Mouse (Mus musculus) heart, embryonic 12.5 days (tissue): ENCODE data around the gene Rnf227. TPM values are rescaled to one million over a fixed set of nuclear protein-coding genes. Genes with fewer than 3 reads are reported as not detected.
A peak's percentile ranks its signal among the peaks of the same experiment; 100 is the strongest.

Experiments
- ATAC-seq: fragments of 200-750 bp; cut with Nextera tagmentation; 2 replicates; pipeline ENCODE4 v1.8.0; 2017; ENCODE audit warnings: moderate TSS enrichment, moderate library complexity; ENCODE audit not compliant: insufficient number of reproducible peaks, low FRiP score
- H3K27ac ChIP-seq: fragments of 300-500 bp; sonication (generic); 2 replicates; pipeline ENCODE4 v1.5.1; 2016; ENCODE audit warnings: mild to moderate bottlenecking, moderate library complexity; ENCODE audit not compliant: poor library complexity, severe bottlenecking
- H3K27me3 ChIP-seq: fragments of 300-500 bp; sonication (generic); replicated peaks from 2 replicates; pipeline ENCODE4 v1.6.1; 2016; ENCODE audit warnings: mild to moderate bottlenecking, moderate library complexity
- H3K36me3 ChIP-seq: fragments of 300-500 bp; sonication (generic); 2 replicates; pipeline ENCODE4 v1.6.1; 2016; ENCODE audit warnings: mild to moderate bottlenecking, moderate library complexity
- H3K4me1 ChIP-seq: fragments of 300-500 bp; sonication (generic); replicated peaks from 2 replicates; pipeline ENCODE4 v1.6.1; 2016; ENCODE audit warnings: mild to moderate bottlenecking
- H3K4me2 ChIP-seq: fragments of 300-500 bp; sonication (generic); 2 replicates; pipeline ENCODE4 v1.6.1; 2016; ENCODE audit warnings: mild to moderate bottlenecking, moderate library complexity
- H3K4me3 ChIP-seq: fragments of 300-500 bp; sonication (generic); 2 replicates; pipeline ENCODE4 v1.5.1; 2016; ENCODE audit warnings: mild to moderate bottlenecking
- H3K9ac ChIP-seq: fragments of 300-500 bp; sonication (generic); 2 replicates; pipeline ENCODE4 v1.6.1; 2016; ENCODE audit warnings: mild to moderate bottlenecking, moderate library complexity
- H3K9me3 ChIP-seq: fragments of 300-500 bp; sonication (generic); replicated peaks from 2 replicates; pipeline ENCODE4 v1.6.1; 2016; ENCODE audit warnings: mild to moderate bottlenecking, moderate library complexity
- WGBS: fragments of 180-500 bp; shearing (Covaris S2); methylation state at CpG from one replicate; pipeline ENCODE4 v1.1.7; 2016; 5-methylcytosine and 5-hydroxymethylcytosine counted together
- polyA plus RNA-seq: library from polyadenylated mRNA; unstranded; fragments of >200 nt; fragmentation: Nextera tagmentation; extraction: Ambion mirVana; gene quantifications from 2 replicates; pipeline ENCODE4 v1.2.1, GENCODE M21; 2016

Rnf227 gene
- polyA plus RNA-seq, 1 experiment from 2014 or later: 8.5 TPM

DNA sequence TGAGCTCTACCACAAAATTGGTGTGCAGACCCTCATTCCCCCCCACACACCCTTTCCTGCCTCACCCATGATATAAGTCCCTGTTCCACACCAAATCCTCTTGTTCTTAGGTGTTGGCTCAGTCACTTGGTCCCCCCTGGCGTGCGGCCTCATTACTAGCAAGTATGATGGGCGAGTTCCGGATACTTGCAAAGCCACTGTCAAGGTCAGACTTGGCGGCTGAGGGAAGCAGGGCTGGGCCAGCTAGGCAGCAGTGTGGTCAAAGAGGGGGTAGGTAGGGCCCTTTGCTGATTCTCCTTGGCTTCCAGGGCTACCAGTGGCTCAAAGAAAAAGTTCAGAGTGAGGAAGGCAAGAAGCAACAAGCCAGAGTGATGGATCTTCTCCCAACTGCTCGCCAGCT, 9.1 kb upstream of the Rnf227 start:
- Histone ChIP-seq H3K4me2 (peak overlapping the region; percentile 69; the same call in 1 of the 2 replicates), H3K27me3 (peaks cover 37% of the 10 kb centered on the region), H3K4me1 (peaks cover 25% of the 10 kb centered on the region), H3K9me3 (no peaks in the 10 kb centered on the region), H3K27ac (no peak overlapping the region), H3K36me3 (no peaks in the 10 kb centered on the region), H3K4me3 (no peak overlapping the region), H3K9ac (no peak overlapping the region)
- ATAC-seq: no peak
- 84% methylated on average over 6 of the region's 6 CpGs for WGBS

DNA sequence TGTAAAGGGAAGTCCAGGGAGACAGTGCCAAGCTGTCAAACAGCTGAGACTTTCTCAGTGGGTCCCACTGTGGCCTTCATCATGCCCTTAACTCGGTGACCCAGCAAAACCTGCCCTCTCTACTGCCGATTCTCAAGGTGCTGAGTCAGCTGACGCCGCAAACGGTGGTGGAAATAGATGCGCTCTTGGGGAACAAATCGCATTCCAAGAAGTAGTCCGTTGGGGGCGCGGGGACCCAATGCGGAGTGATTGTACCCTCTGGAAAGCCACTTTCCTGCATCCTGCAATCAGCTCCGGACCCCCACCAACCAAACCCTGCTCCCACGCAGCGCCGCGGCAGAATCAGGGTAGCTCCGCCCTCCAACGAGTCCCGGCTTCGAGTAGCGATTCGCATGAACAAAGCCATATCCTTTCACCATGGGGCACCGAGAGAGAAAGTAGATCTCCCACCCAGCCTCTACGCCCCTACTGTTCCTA, 8.3 kb upstream of the Rnf227 start:
- H3K27me3 ChIP-seq: peaks cover 32% of the 10 kb centered on the region
- H3K4me2 ChIP-seq: peak overlapping the region; percentile 69
- no peak overlapping the region for H3K27ac ChIP-seq
- no peaks in the 10 kb centered on the region for H3K9me3 ChIP-seq
- H3K4me3 ChIP-seq: peak overlapping the region; percentile 62
- 0 out of 2 replicates have a peak, but pooled peaks have one; percentile 36 for ATAC-seq
- peak overlapping the region; percentile 70 for H3K9ac ChIP-seq
- no peaks in the 10 kb centered on the region for H3K36me3 ChIP-seq
- H3K4me1 ChIP-seq: peaks cover 18% of the 10 kb centered on the region
- WGBS: under 1% methylated on average over 24 of the region's 24 CpGs

DNA sequence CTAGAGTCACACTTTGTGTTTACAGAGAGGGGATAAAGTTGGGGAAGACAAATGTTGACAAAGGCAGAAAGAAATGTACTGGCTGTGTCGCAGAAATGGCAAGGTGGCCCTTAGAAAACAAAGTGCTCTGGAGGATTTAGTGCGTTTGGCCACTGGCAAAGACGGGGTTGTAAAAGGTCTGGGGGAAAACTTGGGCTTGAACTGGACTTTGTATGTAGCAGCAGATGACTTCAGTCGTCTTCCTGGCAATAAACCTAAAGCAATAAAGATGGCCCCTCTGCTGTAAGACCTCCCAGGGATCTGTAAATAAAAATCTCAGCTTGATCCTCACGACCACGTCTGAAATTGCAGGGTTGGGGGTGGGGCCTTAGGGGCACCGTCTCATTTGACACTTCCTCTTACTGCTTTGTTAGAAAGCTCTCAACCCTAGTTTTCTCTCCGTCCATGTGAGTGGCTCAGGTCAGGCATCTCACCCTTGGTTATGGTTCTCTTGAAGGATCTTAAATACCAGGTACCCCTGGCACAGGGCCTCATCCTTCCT, 7.5 kb upstream of the Rnf227 start:
- Histone ChIP-seq H3K9ac (no peak overlapping the region; the same call in 1 of the 2 replicates), H3K36me3 (no peaks in the 10 kb centered on the region), H3K4me1 (peaks cover 15% of the 10 kb centered on the region), H3K9me3 (no peaks in the 10 kb centered on the region), H3K27ac (no peak overlapping the region), H3K4me3 (no peak overlapping the region; the same call in 1 of the 2 replicates), H3K4me2 (peak overlapping the region; percentile 69), H3K27me3 (peaks cover 24% of the 10 kb centered on the region)
- WGBS: 40% methylated on average over 8 of the region's 8 CpGs
- no peak for ATAC-seq

DNA sequence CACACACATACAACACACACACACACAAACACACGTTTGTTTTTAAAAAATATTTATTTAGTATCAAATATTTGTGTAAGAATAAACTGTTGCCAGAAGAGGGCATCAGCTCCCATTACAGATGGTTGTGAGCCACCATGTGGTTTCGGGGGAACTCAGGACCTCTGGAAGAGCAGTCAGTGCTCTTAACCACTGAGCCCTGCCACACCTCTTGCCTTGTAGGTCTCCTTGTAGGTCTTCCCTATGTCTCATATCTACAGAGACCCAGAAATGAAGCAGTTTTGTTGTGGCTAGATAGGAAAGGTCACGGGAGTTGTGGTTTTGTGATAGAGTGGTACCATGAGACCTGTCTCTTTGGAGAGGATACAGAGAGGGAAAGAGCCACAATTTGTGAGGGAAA, 6.3 kb upstream of the Rnf227 start:
- H3K4me1 ChIP-seq: peaks cover 15% of the 10 kb centered on the region
- WGBS: 45% methylated on average over 3 of the region's 3 CpGs
- no peak overlapping the region for H3K4me2 ChIP-seq
- H3K4me3 ChIP-seq: no peak overlapping the region
- H3K36me3 ChIP-seq: no peaks in the 10 kb centered on the region
- H3K27ac ChIP-seq: no peak overlapping the region
- no peaks in the 10 kb centered on the region for H3K9me3 ChIP-seq
- no peak for ATAC-seq
- H3K9ac ChIP-seq: no peak overlapping the region
- H3K27me3 ChIP-seq: peaks cover 15% of the 10 kb centered on the region

DNA sequence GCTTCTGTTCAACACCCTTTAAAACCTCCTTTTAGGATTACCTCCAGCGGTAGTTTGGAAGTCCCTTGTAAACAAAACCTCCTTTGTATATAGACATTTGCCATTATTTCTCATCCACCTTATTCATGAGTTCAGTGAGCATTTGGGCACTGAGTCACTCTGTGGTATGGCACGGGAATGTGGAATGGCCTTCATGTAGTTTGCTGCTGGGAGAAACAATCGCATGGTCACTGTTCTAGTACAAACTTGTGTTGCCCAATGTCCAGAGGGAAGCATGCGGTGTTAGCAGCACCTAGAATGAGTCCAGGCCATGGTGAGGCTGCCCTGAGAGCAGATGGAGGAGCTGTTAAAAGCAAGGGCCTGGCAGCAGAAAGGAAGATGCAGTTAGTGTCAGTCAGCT, 5.5 kb upstream of the Rnf227 start:
- ATAC-seq: no peak
- H3K9me3 ChIP-seq: no peaks in the 10 kb centered on the region
- no peaks in the 10 kb centered on the region for H3K36me3 ChIP-seq
- H3K4me1 ChIP-seq: peaks cover 15% of the 10 kb centered on the region
- no peak overlapping the region for H3K4me3 ChIP-seq
- no peak overlapping the region for H3K27ac ChIP-seq
- no peak overlapping the region for H3K9ac ChIP-seq
- WGBS: 68% methylated on average over 4 of the region's 4 CpGs
- no peak overlapping the region for H3K4me2 ChIP-seq
- H3K27me3 ChIP-seq: peaks cover 14% of the 10 kb centered on the region

DNA sequence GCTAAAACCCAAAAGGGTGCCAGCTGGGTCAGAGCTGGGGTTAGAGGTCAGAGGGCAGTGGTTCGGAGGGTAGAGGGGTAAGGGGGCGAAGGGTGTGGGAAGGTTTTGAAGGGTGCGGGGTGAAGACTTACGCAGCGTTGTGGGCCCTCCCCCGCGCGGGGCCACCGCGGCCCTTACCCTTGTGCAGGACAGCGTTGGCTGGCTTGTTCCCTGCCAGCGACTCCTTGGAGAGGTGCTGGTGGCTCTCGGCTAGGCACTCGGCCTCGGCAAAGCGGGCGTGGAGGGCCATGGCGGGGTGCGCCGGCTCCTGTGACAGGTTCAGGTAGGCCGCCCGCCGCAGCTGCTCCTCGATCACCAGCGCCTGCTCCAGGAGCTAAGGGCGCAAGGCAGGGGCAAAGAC, 6.2 kb downstream of the Rnf227 start:
- Histone ChIP-seq H3K4me3 (no peak overlapping the region), H3K36me3 (peaks cover 74% of the 10 kb centered on the region), H3K9me3 (no peaks in the 10 kb centered on the region), H3K4me1 (no peaks in the 10 kb centered on the region), H3K27me3 (no peaks in the 10 kb centered on the region), H3K27ac (no peak overlapping the region), H3K9ac (no peak overlapping the region), H3K4me2 (no peak overlapping the region)
- ATAC-seq: no peak
- 82% methylated on average over 26 of the region's 26 CpGs for WGBS

DNA sequence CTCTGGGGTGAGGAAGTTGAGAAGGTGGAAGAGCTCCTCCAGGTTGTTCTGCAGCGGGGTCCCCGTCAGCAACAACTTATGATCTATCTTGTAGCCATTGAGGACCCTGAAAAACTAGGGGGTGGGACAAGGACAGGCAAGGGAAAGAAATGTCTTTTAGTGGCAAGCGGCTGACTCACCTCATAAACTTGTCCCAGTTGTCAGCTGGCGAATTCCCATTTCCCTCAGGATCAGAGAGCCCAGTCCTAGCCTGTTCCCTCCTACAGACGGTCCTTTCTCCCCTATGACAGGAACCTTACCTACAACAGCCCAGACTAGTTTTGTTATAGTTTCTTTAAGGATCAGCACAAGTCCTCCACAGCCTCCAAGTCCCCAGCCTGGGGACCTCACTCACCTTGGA, 16.3 kb downstream of the Rnf227 start:
- H3K4me1 ChIP-seq: no peaks in the 10 kb centered on the region
- H3K27ac ChIP-seq: no peak overlapping the region
- no peak for ATAC-seq
- H3K9me3 ChIP-seq: no peaks in the 10 kb centered on the region
- H3K27me3 ChIP-seq: no peaks in the 10 kb centered on the region
- WGBS: 87% methylated on average over 5 of the region's 5 CpGs
- H3K4me3 ChIP-seq: no peak overlapping the region
- no peak overlapping the region for H3K9ac ChIP-seq
- H3K36me3 ChIP-seq: peaks cover 97% of the 10 kb centered on the region
- H3K4me2 ChIP-seq: no peak overlapping the region

DNA sequence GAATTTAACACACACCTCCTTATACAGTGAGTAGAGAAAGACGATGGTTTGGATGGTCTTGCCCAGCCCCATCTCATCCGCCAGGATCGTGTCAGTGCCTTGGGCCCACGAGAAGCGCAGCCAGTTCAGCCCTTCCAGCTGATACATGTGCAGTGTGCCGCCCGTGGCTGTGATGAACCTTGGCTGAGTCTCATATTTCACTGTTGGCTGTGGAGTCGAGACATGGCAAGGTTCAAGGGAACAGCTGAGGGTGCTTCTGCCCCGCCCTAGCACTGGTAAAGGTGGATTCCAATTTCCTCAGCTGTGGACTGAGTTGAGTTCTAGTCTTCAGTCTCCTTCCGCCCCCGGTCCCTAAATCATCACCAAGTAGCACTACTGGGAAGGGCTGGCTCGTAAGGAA, 17.4 kb downstream of the Rnf227 start:
- peaks cover 96% of the 10 kb centered on the region for H3K36me3 ChIP-seq
- ATAC-seq: no peak
- WGBS: 88% methylated on average over 12 of the region's 12 CpGs
- no peak overlapping the region for H3K4me2 ChIP-seq
- no peaks in the 10 kb centered on the region for H3K4me1 ChIP-seq
- no peak overlapping the region for H3K27ac ChIP-seq
- H3K9ac ChIP-seq: no peak overlapping the region
- no peak overlapping the region for H3K4me3 ChIP-seq
- no peaks in the 10 kb centered on the region for H3K9me3 ChIP-seq
- no peaks in the 10 kb centered on the region for H3K27me3 ChIP-seq

DNA sequence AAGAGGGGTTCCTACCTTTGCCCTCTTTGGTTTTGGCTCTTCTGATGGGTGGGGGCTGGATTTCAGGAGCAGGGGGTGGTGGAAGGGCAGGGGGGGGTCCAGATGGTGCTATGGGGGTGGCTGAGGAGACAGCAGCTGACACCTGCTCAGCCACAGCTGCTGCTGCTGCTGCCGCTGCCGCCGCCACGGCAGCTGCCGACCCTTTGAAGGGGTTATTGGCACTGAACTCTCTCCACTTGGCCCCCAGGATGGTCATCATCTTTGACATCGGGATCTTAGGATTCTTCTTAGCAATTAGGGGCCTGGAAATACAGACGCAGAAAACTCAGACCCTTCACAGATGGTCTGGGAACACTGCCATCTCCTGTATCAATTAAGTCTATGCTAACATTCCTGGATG, 21.8 kb downstream of the Rnf227 start:
- no peak overlapping the region for H3K4me2 ChIP-seq
- no peak overlapping the region for H3K9ac ChIP-seq
- H3K27ac ChIP-seq: no peak overlapping the region
- ATAC-seq: no peak
- no peak overlapping the region for H3K4me3 ChIP-seq
- peaks cover 23% of the 10 kb centered on the region for H3K4me1 ChIP-seq
- H3K9me3 ChIP-seq: no peaks in the 10 kb centered on the region
- H3K36me3 ChIP-seq: peaks cover 67% of the 10 kb centered on the region
- 78% methylated on average over 7 of the region's 7 CpGs for WGBS
- H3K27me3 ChIP-seq: no peaks in the 10 kb centered on the region

DNA sequence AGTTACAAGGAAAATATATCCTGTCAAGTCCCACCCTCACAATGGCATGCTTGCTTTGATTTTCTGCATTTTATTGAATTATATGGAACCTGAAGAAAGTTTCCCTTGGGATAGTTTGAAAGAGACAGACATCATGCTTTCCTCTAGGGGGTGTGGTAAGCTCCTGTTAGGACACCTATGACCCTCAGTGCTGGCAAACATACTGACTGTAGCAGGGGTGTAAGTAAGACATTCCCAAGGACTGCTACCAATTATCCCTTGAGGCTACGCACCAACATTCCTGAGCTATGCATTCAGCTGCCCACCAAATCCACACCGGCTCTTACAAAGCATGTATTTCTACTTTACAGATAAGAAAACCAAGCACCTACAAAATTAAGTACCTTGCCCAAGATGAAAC, 22.2 kb downstream of the Rnf227 start:
- H3K27ac ChIP-seq: no peak overlapping the region
- no peaks in the 10 kb centered on the region for H3K27me3 ChIP-seq
- ATAC-seq: no peak
- 76% methylated on average over 2 of the region's 2 CpGs for WGBS
- peaks cover 62% of the 10 kb centered on the region for H3K36me3 ChIP-seq
- no peak overlapping the region for H3K4me3 ChIP-seq
- H3K4me2 ChIP-seq: no peak overlapping the region
- no peak overlapping the region for H3K9ac ChIP-seq
- H3K4me1 ChIP-seq: peaks cover 26% of the 10 kb centered on the region
- H3K9me3 ChIP-seq: no peaks in the 10 kb centered on the region

DNA sequence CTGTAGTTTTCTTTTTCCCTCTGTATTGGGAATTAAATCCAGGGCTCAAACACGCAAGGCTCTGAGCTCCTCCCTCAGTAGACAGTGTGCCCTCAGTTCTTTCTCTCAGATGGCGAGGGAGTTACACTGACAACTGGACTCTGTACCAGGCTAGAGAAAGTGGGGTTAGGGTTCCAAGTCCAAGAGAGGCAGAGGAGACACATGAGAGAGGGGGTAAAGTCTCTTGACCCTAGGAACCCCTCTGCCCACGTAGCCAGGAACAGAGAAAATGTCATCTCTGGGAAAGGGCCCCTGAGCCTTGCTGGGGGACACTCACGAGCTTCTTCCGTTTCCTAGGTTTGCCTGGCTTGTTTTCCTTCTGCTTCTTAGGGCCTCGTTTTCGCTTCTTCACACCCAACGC, 24.1 kb downstream of the Rnf227 start:
- Histone ChIP-seq H3K27me3 (no peaks in the 10 kb centered on the region), H3K9me3 (no peaks in the 10 kb centered on the region), H3K4me2 (peak overlapping the region; percentile 97), H3K27ac (peak overlapping the region; percentile 97), H3K4me1 (peaks cover 35% of the 10 kb centered on the region), H3K4me3 (no peak overlapping the region), H3K36me3 (peaks cover 43% of the 10 kb centered on the region), H3K9ac (no peak overlapping the region)
- ATAC-seq: no peak
- WGBS: 56% methylated on average over 8 of the region's 8 CpGs

DNA sequence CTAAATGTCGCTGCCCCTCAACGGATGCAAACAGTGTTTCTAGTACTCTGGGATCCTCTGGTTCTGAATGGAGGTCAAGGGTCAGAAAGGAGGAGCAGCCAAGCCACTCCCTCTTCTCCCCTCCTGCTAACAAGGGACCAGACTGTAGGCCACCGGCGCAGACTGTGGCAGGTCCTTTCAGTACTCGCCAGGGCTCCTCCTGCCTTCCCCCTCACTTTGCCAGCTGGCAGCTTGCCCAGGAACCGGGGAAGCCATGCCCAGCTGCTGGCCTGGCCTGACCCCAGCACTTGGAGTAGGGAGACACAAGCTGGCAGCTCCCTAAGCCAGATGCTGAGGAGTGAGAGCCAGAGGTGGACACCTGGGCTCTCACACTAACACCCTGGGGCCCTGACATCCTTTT, 24.6 kb downstream of the Rnf227 start:
- Histone ChIP-seq H3K4me1 (peaks cover 35% of the 10 kb centered on the region), H3K4me2 (peak overlapping the region; percentile 97), H3K27me3 (no peaks in the 10 kb centered on the region), H3K9ac (peak overlapping the region; percentile 71; the same call in 1 of the 2 replicates), H3K36me3 (peaks cover 38% of the 10 kb centered on the region), H3K27ac (peak overlapping the region; percentile 97), H3K4me3 (peak overlapping the region; percentile 5; the same call in 1 of the 2 replicates), H3K9me3 (no peaks in the 10 kb centered on the region)
- WGBS: 2% methylated on average over 6 of the region's 6 CpGs
- ATAC-seq: peak; percentile 9; the same call in 1 of the 2 replicates
